Mouse (Mus musculus) left cerebral cortex, adult 8-10 months (tissue): ENCODE results near the gene Tnip1. TPM values are rescaled to one million over a fixed set of nuclear protein-coding genes. Genes with fewer than 3 reads are reported as not detected.
A peak's percentile ranks its signal among the peaks of the same experiment; 100 is the strongest.

ENCODE experiments used
- DNase-seq, 2 experiments: peaks; one replicate each; pipeline ENCODE4 v3.0.0; 2022; ENCODE audit warnings: low spot score in 2 of 2
- total RNA-seq, 4 experiments: library from RNA; stranded (reverse); gene quantifications; 2 replicates each; pipeline ENCODE4 v1.2.4; 2022

Tnip1 gene
- total RNA-seq: 10 to 100 TPM; 33.0 to 36.3 (median 34.9) TPM

GRCm38 (mm10) chr11:54962810-54963209, at the start of gene Tnip1:
Tnip1 (minus strand) TSS chr11:54962917.
- no peak for DNase-seq

- DNase-seq: peak in 1 of 2 experiments; percentile 50
Observed at GRCm38 (mm10) chr11:55011440-55011839, 48.7 kb upstream of the Tnip1 start.

DNA sequence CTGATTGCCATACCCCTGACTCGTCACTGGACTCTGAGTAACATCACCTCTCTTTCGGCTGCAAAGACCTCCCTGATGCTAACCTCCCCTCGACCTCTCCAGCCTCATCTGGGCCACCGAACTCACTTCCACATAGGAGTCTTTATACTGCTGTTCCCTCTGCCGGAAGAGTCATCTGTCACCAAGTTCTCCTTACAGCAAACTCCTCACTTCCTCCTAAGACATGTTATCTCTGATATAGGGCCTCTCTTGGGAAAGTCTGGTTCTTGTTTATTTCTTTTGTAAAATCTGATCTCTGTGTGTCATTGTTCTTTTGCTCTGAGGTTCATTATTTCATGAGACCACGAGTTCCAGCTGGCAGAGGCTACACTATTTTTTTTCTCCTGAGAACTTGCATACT, 45.5 kb upstream of the Tnip1 start:
- DNase-seq: no peak

DNA sequence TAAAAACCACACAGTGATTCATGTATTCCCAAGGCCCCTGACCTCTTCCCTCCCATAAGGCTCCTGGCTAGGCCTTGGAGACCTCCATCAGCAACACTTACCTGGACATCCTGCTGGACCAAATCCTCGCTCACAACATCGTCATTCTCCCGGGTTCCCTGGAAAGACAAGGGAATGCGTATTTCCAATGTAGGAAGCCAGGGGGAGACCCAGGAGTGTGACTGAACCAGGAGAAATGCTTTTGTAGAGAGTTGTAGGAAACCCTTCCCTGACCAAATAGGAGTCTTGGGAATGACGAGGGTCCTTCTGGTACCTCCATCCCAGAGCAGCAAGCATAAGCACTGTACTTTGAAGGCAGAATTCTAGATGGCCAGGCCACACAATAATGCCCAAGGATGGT, 43.0 kb upstream of the Tnip1 start:
- DNase-seq: no peak

DNA sequence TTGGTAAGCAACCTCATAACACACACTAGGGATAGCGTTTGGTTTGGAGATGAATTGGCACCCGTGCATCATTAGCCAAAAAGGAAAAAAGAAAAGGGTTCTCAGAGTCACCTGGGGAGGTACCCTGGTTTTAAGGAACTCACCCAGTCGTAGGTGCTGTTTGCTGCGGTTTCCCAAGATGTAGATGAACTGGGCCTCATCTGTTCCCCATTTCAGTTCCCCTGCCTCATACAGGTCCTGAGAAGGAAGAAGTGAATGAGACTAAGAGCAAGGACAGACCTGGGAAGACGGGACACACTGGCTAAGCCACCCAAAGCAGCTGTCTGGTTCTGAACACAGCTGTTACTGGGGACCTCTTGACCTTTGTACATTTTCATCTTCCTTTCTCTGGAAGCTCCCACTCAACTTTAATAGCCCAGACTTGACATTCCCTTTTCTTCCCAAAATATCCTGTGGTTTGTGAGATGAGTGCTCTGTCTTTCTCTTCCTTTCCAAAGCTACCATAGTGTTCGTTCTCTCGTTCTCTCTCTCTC, 42.3 kb upstream of the Tnip1 start:
- no peak for DNase-seq

DNA sequence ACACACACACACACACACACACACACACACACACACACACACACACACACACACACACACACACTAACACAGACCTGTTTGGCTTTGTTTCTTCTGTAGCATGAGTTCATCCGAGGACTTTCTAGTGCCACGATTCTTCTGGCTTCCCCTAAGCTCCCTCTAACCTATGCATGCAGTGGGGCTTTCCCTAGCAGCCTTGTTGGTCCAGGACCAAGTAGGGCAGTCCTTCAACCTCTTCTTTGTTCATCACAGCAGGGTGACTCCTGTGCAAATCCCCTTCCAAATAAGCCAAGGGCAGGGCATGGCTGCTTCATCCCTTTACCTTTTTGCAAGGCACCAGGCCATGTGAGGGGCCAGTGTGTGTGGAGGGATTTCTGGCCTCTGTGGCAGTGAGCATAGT, 36.0 kb upstream of the Tnip1 start:
- no peak for DNase-seq

DNA sequence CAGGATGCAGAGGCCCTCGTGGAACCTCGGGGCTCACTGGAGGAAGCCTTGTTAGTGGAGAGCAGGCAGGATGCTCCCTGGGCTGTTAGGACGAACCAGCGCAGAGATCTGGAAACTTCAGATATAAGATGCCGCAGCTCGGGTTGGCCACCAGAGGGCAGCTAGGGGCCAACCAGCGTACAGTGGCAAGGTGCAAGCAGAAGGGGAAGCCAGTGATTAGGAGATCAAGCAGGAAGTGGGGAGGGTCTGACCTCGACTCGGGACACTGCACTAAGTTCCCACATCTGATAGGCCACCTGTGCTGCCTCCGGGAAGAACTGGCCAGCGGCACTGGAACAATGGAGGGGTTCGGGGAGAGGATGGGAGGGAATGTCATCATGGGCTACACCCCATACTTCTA, 35.6 kb upstream of the Tnip1 start:
- DNase-seq: no peak

GRCm38 (mm10) chr11:54996176-54996575, 33.5 kb upstream of the Tnip1 start:
- DNase-seq: no peak

GRCm38 (mm10) chr11:54989920-54990319, 27.2 kb upstream of the Tnip1 start:
- no peak for DNase-seq

DNA sequence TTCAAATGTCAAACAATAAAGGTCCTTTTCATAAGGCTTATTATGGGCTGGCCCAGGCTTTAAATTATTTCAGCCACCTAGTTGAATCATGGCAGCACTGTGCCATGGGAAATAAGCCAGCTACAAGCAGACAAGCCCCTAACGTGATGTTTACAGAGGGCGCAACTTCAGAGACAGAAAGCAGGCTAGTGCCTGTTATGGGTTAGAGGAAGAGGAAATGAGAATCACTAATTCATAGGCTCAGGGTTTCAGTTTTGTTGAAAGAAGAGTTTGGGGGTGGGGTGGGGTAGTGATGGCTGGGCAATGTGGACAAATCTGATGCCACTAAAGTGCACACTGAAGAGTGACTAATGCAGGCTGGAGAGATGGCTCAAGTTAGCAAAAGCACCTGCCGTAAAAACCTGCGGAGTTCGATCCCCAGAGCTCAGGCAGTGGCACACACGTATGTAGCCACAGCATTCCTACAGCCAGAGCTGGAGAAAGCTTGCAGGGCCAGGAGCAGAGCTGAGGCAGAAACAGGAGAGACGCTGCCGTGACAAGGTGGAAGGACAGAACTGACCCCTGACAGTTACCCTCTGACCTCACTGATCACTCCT, 26.1 kb upstream of the Tnip1 start:
- no peak for DNase-seq

DNA sequence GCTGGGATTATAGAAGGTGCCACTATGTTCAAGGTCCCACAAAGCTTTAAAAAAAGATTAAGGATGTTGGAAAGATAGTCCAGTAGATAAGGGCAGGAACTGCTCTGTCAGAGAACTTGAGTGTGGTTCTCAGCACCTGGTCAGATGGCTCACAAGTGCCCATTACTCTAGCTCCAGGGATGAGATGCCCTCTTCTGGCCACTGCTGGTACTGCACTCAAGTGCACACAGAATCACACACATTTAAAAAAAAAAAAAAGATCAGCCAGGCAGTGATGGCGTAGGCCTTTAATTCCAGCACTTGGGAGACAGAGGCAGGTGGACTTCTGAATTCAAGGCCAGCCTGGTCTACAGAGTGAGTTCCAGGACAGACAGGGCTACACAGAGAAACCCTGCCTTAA, 25.3 kb upstream of the Tnip1 start:
- no peak for DNase-seq

DNA sequence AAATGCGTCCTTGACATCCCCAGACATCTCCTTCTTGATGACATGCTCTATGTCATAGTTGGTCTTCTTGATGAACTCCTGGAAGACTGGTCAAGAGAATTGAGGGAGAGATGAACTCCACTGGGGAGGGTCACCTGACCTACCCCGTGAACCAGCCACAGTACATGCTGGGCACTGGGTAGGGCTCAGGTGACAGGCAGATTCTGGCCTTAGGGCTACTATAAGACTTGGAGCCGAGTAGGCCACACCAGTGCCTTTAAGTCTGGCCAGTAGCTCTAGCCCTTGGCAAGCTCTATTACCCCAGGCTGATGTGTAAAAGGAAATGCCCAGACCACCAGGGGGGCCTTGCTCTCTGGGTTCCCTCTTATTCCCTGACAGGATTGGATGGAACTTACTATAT, 22.4 kb upstream of the Tnip1 start:
- no peak for DNase-seq

DNA sequence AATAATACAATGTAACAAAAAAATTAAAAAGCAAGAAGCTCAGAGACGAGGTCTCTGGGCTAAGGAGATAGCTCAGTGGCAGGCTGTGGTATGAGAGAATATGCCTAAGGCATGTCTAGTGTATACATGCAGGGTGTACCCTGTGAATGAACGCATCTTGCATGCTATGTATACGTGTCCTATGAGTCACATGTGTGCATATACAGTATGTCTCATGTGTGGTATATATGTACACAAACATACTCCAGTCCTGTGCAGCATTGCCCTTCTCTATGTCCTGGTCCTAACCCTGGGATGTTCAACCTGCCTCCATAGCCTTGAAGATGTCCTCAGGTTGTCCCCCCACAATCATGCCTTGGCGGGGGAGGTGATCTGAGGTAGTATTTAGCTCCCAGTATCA, 21.9 kb upstream of the Tnip1 start:
- no peak for DNase-seq

DNA sequence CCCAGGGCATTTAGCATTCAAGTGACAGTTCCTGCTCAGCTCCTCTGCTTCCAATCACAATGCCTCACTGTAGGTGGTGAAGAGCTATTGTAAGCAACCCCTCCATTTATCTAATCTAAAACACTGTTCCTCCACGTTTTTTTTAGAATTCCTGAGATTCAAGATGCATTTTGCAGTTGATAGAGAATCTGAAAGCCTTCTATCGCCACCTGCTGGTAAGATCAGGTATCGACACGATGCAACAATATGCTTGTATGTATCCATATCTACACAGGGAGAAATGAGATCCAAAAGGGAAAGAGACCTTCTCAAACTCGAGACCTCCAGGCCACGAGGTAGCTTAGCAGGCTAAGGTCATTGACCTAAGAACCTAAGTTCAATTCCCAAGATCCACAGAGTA, 21.4 kb upstream of the Tnip1 start:
- peak; percentile 32 to 69 for DNase-seq

GRCm38 (mm10) chr11:54982520-54982919, 19.8 kb upstream of the Tnip1 start:
- DNase-seq: no peak

- DNase-seq: no peak
Observed at GRCm38 (mm10) chr11:54981630-54982029, 18.9 kb upstream of the Tnip1 start.

GRCm38 (mm10) chr11:54977385-54977937, 14.7 kb upstream of the Tnip1 start:
- DNase-seq: no peak

- DNase-seq: no peak
Observed at GRCm38 (mm10) chr11:54976351-54976750, 13.6 kb upstream of the Tnip1 start.

DNA sequence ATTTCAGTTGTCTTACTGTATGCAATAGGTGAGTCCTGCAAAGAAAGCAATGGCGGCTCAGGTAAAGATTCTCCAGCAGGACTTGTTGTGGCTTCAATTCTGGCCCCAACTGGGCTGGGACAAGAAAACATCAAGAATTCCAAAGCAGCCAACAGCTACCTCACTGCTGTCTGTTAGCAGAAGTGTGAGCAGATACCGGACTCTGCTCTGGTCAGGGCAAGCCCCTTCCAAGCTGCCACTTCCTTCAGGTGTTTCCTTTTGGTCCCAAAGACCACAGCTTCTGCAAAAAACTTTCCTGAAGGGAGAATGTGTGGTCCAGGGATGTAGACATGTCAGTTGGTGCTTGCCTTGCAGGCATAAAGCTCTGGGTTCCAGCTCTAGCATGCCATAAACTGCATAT, 13.0 kb upstream of the Tnip1 start:
- no peak for DNase-seq

DNA sequence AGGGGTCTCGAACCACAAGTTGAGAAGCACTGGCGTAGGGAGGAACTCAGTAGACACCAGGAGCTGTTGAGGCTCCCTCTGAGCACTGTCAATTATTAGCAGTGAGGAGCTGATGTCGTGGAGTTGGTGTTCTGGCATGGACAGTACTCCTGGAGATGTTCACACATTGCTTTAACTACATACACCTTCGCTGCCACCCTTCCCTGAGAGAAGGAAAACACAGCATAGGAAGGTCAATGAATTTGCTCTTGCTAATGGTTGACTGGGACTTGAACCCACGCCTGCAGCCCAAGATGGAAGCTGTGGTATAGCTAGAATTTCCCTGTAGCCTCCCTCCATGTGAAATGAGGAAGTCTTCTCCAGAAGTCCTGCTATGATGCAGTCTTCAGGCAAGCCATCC, 12.6 kb upstream of the Tnip1 start:
- DNase-seq: no peak

DNA sequence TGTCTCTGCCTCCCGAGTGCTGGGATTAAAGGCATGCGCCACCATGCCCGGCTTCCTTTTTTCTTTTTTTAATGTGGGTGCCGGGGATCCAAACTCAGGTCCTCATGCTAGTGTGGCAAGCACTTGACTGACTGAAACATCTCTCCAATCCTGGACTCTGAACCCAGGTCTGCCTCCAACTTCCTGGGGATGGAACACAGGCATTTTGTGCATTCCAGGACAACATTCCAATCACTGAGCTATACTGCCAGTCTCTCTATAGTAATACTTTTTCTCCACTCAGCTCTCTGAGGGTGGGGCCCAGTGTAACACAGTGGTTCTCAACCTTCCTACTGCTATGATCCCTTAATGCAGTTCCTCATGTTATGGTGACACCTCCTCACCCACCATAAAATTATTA, 11.9 kb upstream of the Tnip1 start:
- no peak for DNase-seq

GRCm38 (mm10) chr11:54973481-54974212, 10.9 kb upstream of the Tnip1 start:
- DNase-seq: no peak

GRCm38 (mm10) chr11:54972789-54973188, 10.1 kb upstream of the Tnip1 start:
- DNase-seq: no peak
